Mouse (Mus musculus): Measurements from ENCODE around the gene Wdr90. TPM values are rescaled to one million over a fixed set of nuclear protein-coding genes. Genes with fewer than 3 reads are reported as not detected.
"Not testable (repeated sequence)": the region's sequence is repeated elsewhere in the genome, so short reads cannot be mapped to it uniquely, and the experiment has no call there.

Wdr90 gene
- polyA plus RNA-seq, 1 experiment from 2014 or later = 14.4 TPM

DNA sequence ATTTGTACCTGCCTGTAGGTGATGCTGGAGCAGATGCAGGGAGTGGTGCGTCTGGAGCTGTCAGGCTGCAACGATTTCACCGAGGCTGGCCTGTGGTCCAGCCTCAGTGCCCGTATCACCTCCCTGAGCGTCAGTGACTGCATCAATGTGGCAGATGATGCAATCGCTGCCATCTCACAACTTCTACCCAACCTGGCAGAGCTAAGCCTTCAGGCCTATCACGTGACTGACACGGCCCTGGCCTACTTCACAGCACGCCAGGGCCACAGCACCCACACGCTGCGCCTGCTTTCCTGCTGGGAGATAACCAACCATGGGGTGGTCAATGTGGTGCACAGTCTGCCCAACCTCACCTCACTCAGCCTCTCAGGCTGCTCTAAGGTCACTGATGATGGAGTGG lies 43.6 kb downstream of the Wdr90 start:
- DNase-seq = no peak
- 93% methylated on average over 11 of the region's 11 CpGs for WGBS
- ATAC-seq (ENCODE audit: low FRiP score, low TSS enrichment) = no peak
- Histone ChIP-seq H3K36me3 (ENCODE audit: control insufficient read depth, insufficient read depth, low read length) (peaks cover 38% of the 10 kb centered on the region), H3K4me1 (ENCODE audit: control insufficient read depth, insufficient read depth, low read length) (peaks cover 10% of the 10 kb centered on the region), H3K27me3 (ENCODE audit: control insufficient read depth, insufficient read depth, low read length) (peaks cover 10% of the 10 kb centered on the region), H3K27ac (replicated peaks; ENCODE audit: low read depth, low read length) (no peak overlapping the region), H3K4me2 (ENCODE audit: low read length) (no peak overlapping the region), H3K4me3 (replicated peaks; ENCODE audit: low read depth, low read length) (no peak overlapping the region), H3K9ac (replicated peaks; ENCODE audit: low read length) (no peak overlapping the region), H3K9me3 (ENCODE audit: control insufficient read depth, low read length) (no peaks in the 10 kb centered on the region)

DNA sequence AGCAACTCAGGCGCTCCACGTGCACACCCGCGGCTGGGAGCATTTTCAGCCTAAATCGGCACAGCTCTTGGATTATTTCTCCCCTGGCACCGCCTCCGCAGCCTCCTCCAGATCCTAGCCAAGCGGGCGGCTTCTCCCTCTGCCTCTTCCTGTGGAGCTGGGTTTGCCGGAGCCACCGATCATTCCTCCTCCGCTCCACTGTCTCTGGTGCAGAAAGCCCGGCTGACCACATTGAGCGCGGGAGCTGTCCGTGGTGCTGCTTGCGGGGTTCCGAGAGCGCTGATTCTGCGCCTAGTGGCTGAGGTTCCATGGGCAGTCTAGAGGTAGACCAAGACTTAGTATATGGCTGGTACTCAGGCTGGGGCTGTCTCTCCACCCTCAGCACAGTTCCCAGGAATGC lies 47.8 kb downstream of the Wdr90 start:
- Histone ChIP-seq H3K4me3 (replicated peaks; ENCODE audit: low read depth, low read length) (0 out of 2 replicates have a peak overlapping the region, but pooled peaks have one; percentile 10), H3K4me1 (ENCODE audit: control insufficient read depth, insufficient read depth, low read length) (peaks cover 34% of the 10 kb centered on the region), H3K9ac (replicated peaks; ENCODE audit: low read length) (peak overlapping the region; percentile 42; the same call in 1 of the 2 replicates), H3K4me2 (ENCODE audit: low read length) (peak overlapping the region; percentile 41), H3K9me3 (ENCODE audit: control insufficient read depth, low read length) (no peaks in the 10 kb centered on the region), H3K36me3 (ENCODE audit: control insufficient read depth, insufficient read depth, low read length) (peaks cover 22% of the 10 kb centered on the region), H3K27ac (replicated peaks; ENCODE audit: low read depth, low read length) (no peak overlapping the region), H3K27me3 (ENCODE audit: control insufficient read depth, insufficient read depth, low read length) (peaks cover 9% of the 10 kb centered on the region)
- WGBS = 3% methylated on average over 20 of the region's 20 CpGs
- peak; percentile 78 for DNase-seq
- ATAC-seq (ENCODE audit: low FRiP score, low TSS enrichment) = no peak

- 72% methylated on average over 4 of the region's 4 CpGs for WGBS
- DNase-seq (no peak), ATAC-seq (ENCODE audit: low FRiP score, low TSS enrichment) (no peak)
- no peak overlapping the region for H3K27ac ChIP-seq (replicated peaks; ENCODE audit: low read depth, low read length)
- no peaks in the 10 kb centered on the region for H3K27me3 ChIP-seq (ENCODE audit: control insufficient read depth, insufficient read depth, low read length)
- H3K36me3 ChIP-seq (ENCODE audit: control insufficient read depth, insufficient read depth, low read length) = no peaks in the 10 kb centered on the region
- H3K4me2 ChIP-seq (ENCODE audit: low read length) = peak overlapping the region; percentile 95
- no peaks in the 10 kb centered on the region for H3K9me3 ChIP-seq (ENCODE audit: control insufficient read depth, low read length)
- H3K9ac ChIP-seq (replicated peaks; ENCODE audit: low read length) = 0 out of 2 replicates have a peak overlapping the region, but pooled peaks have one; percentile 16
- peak overlapping the region; percentile 86; the same call in 1 of the 2 replicates for H3K4me3 ChIP-seq (replicated peaks; ENCODE audit: low read depth, low read length)
- H3K4me1 ChIP-seq (ENCODE audit: control insufficient read depth, insufficient read depth, low read length) = peaks cover 41% of the 10 kb centered on the region
Observed at GRCm38 (mm10) chr17:25810890-25811289, 50.4 kb downstream of the Wdr90 start.

GRCm38 (mm10) chr17:25809606-25810340 lies 51.5 kb downstream of the Wdr90 start:
- Histone ChIP-seq H3K4me1 (ENCODE audit: control insufficient read depth, insufficient read depth, low read length) (peaks cover 41% of the 10 kb centered on the region), H3K27me3 (ENCODE audit: control insufficient read depth, insufficient read depth, low read length) (no peaks in the 10 kb centered on the region), H3K27ac (replicated peaks; ENCODE audit: low read depth, low read length) (peak overlapping the region; percentile 99), H3K4me2 (ENCODE audit: low read length) (peak overlapping the region; percentile 95), H3K36me3 (ENCODE audit: control insufficient read depth, insufficient read depth, low read length) (no peaks in the 10 kb centered on the region), H3K4me3 (replicated peaks; ENCODE audit: low read depth, low read length) (peak overlapping the region; percentile 86), H3K9ac (replicated peaks; ENCODE audit: low read length) (peak overlapping the region; percentile 96), H3K9me3 (ENCODE audit: control insufficient read depth, low read length) (no peaks in the 10 kb centered on the region)
- ATAC-seq (ENCODE audit: low FRiP score, low TSS enrichment) = peak; percentile 35
- DNase-seq = no peak
- WGBS = 5% methylated on average over 25 of the region's 25 CpGs

GRCm38 (mm10) chr17:25808789-25809605 lies 52.3 kb downstream of the Wdr90 start, which contains the start of gene Fbxl16:
TSS of gene Fbxl16 (plus strand) at chr17:25809085.
- Histone ChIP-seq H3K27me3 (ENCODE audit: control insufficient read depth, insufficient read depth, low read length) (no peaks in the 10 kb centered on the region), H3K4me3 (replicated peaks; ENCODE audit: low read depth, low read length) (peak within 1 kb of the TSS; percentile 86), H3K36me3 (ENCODE audit: control insufficient read depth, insufficient read depth, low read length) (no peaks in the 10 kb centered on the region), H3K4me1 (ENCODE audit: control insufficient read depth, insufficient read depth, low read length) (peaks cover 42% of the 10 kb centered on the region), H3K9me3 (ENCODE audit: control insufficient read depth, low read length) (no peaks in the 10 kb centered on the region), H3K9ac (replicated peaks; ENCODE audit: low read length) (peak within 1 kb of the TSS; percentile 96), H3K27ac (replicated peaks; ENCODE audit: low read depth, low read length) (peak within 1 kb of the TSS; percentile 99), H3K4me2 (ENCODE audit: low read length) (peak within 1 kb of the TSS; percentile 95)
- under 1% methylated on average over 100 of the region's 100 CpGs for WGBS
- DNase-seq = peak; percentile 98
- peak; percentile 90 for ATAC-seq (ENCODE audit: low FRiP score, low TSS enrichment)

DNA sequence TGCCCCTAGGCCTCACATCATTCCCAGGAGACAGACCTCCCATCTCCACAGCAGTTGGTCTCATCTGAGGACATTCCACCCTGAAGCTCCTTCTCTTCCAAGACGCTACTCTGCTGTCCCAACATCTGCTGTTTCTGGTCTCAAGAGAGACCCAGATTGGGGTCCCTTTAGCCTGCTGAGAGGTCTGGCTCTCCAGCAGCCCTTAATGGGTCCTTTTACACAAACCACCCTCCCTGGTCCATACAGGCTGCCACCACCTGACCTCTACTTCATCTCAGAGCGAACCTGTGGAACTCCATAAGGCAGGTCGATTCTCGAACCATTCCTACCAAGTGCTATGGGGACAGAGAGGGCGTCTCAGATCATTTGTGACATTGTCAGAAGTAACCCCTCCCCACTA lies 53.3 kb downstream of the Wdr90 start:
- Histone ChIP-seq H3K27me3 (ENCODE audit: control insufficient read depth, insufficient read depth, low read length) (no peaks in the 10 kb centered on the region), H3K9me3 (ENCODE audit: control insufficient read depth, low read length) (no peaks in the 10 kb centered on the region), H3K27ac (replicated peaks; ENCODE audit: low read depth, low read length) (peak overlapping the region; percentile 99), H3K4me3 (replicated peaks; ENCODE audit: low read depth, low read length) (peak overlapping the region; percentile 86), H3K9ac (replicated peaks; ENCODE audit: low read length) (peak overlapping the region; percentile 96; the same call in 1 of the 2 replicates), H3K4me2 (ENCODE audit: low read length) (peak overlapping the region; percentile 95), H3K4me1 (ENCODE audit: control insufficient read depth, insufficient read depth, low read length) (peaks cover 45% of the 10 kb centered on the region), H3K36me3 (ENCODE audit: control insufficient read depth, insufficient read depth, low read length) (no peaks in the 10 kb centered on the region)
- DNase-seq (no peak), ATAC-seq (ENCODE audit: low FRiP score, low TSS enrichment) (no peak)
- 31% methylated on average over 5 of the region's 5 CpGs for WGBS

DNA sequence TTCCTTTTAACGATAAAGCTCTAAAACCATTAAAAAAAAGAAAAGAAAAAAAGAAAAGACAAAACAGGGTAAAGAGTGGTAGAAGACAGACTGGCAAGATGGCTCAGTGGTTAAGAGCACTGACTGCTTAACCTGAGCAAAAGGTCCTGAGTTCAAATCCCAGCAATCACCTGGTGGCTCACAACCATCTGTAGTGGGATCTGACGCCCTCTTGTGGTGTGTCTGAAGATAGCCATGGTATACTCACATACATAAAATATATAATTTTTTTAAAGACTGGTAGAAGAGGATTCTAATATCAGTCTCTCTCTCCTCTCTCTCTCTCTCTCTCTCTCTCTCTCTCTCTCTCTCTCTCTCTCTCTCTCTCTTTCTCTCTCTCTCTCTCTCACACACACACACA lies 53.8 kb downstream of the Wdr90 start:
- H3K27ac ChIP-seq (replicated peaks; ENCODE audit: low read depth, low read length); H3K4me3 ChIP-seq (replicated peaks; ENCODE audit: low read depth, low read length); DNase-seq; H3K27me3 ChIP-seq (ENCODE audit: control insufficient read depth, insufficient read depth, low read length); H3K36me3 ChIP-seq (ENCODE audit: control insufficient read depth, insufficient read depth, low read length); H3K9me3 ChIP-seq (ENCODE audit: control insufficient read depth, low read length); ATAC-seq (ENCODE audit: low FRiP score, low TSS enrichment); H3K4me2 ChIP-seq (ENCODE audit: low read length); H3K9ac ChIP-seq (replicated peaks; ENCODE audit: low read length): not testable (repeated sequence)
- H3K4me1 ChIP-seq (ENCODE audit: control insufficient read depth, insufficient read depth, low read length) = peaks cover 45% of the 10 kb centered on the region
- 60% methylated on average over 2 of the region's 2 CpGs for WGBS

DNA sequence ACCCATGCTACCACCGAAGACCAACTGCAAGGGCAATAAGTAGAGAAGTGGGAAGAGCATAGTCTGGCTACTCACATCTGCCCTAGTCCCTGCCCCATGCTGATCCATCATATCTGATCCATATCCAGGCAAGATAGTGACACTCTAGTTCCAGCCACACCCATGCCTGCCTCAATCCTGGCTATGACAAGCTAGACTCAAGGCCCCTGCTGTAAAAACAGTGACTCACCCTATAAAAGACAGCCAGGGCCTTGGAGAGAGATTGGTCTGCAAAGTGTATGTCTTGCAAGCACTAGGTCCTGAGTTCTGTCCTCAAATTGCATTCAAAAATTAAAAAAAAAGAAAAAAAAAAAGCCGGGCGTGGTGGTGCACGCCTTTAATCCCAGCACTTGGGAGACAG lies 54.8 kb downstream of the Wdr90 start:
- H3K4me3 ChIP-seq (replicated peaks; ENCODE audit: low read depth, low read length) = no peak overlapping the region
- no peak overlapping the region for H3K4me2 ChIP-seq (ENCODE audit: low read length)
- no peak for ATAC-seq (ENCODE audit: low FRiP score, low TSS enrichment)
- no peak for DNase-seq
- H3K36me3 ChIP-seq (ENCODE audit: control insufficient read depth, insufficient read depth, low read length) = no peaks in the 10 kb centered on the region
- no peaks in the 10 kb centered on the region for H3K27me3 ChIP-seq (ENCODE audit: control insufficient read depth, insufficient read depth, low read length)
- 91% methylated on average over 4 of the region's 4 CpGs for WGBS
- no peak overlapping the region for H3K27ac ChIP-seq (replicated peaks; ENCODE audit: low read depth, low read length)
- H3K9me3 ChIP-seq (ENCODE audit: control insufficient read depth, low read length) = no peaks in the 10 kb centered on the region
- peaks cover 46% of the 10 kb centered on the region for H3K4me1 ChIP-seq (ENCODE audit: control insufficient read depth, insufficient read depth, low read length)
- H3K9ac ChIP-seq (replicated peaks; ENCODE audit: low read length) = no peak overlapping the region

Measured in midbrain, embryonic 14.5 days (tissue).